Mouse (Mus musculus) CH12.LX (cell line): ENCODE measurements at regions not wholly inside any gene's neighbourhood (a gene's known extent, or its start where the extent isn't known, plus 50 kb on each side); places are given as distances from the start of the nearest gene placed in this dataset.

ENCODE experiments used
- DNase-seq: peaks from one replicate; pipeline ENCODE4 v3.0.0-alpha.2; 2013; ENCODE audit errors: extremely low read depth
- H3K27ac ChIP-seq: 2 replicates; pipeline ENCODE4 v1.5.1; 2012; ENCODE audit warnings: low read depth, mild to moderate bottlenecking, control low read depth, moderate library complexity; ENCODE audit not compliant: insufficient read depth
- H3K27me3 ChIP-seq: replicated peaks from 2 replicates; pipeline ENCODE3; 2012; ENCODE audit warnings: inconsistent platforms
- H3K36me3 ChIP-seq, 2 experiments: replicated peaks in 1 of 2; 2 replicates each; pipeline versions ENCODE3 to v1.6.1; 2012; ENCODE audit warnings: inconsistent platforms in 1 of 2, low read length in 1 of 2, mild to moderate bottlenecking in 1 of 2, mixed read lengths in 1 of 2, moderate library complexity in 1 of 2; ENCODE audit not compliant: control insufficient read depth in 1 of 2, insufficient read depth in 1 of 2
- H3K4me1 ChIP-seq, 2 experiments: 2 replicates each; pipeline ENCODE4 v1.6.1; 2012; ENCODE audit warnings: inconsistent platforms in 1 of 2, moderate library complexity in 1 of 2; ENCODE audit not compliant: insufficient read depth in 2 of 2, control insufficient read depth in 1 of 2
- H3K4me2 ChIP-seq: 2 replicates; pipeline ENCODE4 v1.6.1; 2012; ENCODE audit warnings: low read depth, mild to moderate bottlenecking, control low read depth; ENCODE audit not compliant: poor library complexity, insufficient read depth, severe bottlenecking
- H3K4me3 ChIP-seq, 3 experiments: fragments of 150-350 bp in 1 of 3; sonication (generic) in 1 of 3; replicated peaks in 1 of 3; 2 replicates each; pipeline versions ENCODE3 to v1.5.1; 2011 to 2012; ENCODE audit warnings: low read depth in 2 of 3, low read length in 2 of 3, mild to moderate bottlenecking in 2 of 3, moderate library complexity in 2 of 3, control low read depth in 1 of 3, improper control_type of control experiment in 1 of 3, inconsistent platforms in 1 of 3, mixed read lengths in 1 of 3; ENCODE audit not compliant: poor library complexity in 1 of 3
- H3K79me2 ChIP-seq: replicated peaks from 2 replicates; pipeline ENCODE4 v1.6.1; 2012; ENCODE audit warnings: mild to moderate bottlenecking, moderate library complexity; ENCODE audit not compliant: control insufficient read depth, poor library complexity, insufficient read depth, severe bottlenecking; ENCODE audit errors: extremely low read depth
- H3K9ac ChIP-seq: 2 replicates; pipeline ENCODE4 v1.6.1; 2012; ENCODE audit warnings: low read depth, mild to moderate bottlenecking, control low read depth, moderate library complexity; ENCODE audit not compliant: insufficient read depth
- H3K9me3 ChIP-seq: replicated peaks from 2 replicates; pipeline ENCODE3; 2012; ENCODE audit warnings: low read length, inconsistent platforms, mixed read lengths
- CTCF ChIP-seq, 2 experiments: IDR thresholded peaks in 1 of 2; conservative IDR thresholded peaks in 1 of 2; 2 replicates each; pipeline ENCODE4 v1.5.1; 2011 to 2012; ENCODE audit warnings: low read depth in 2 of 2, low read length in 2 of 2, improper control_type of control experiment in 1 of 2, inconsistent platforms in 1 of 2, mild to moderate bottlenecking in 1 of 2, moderate library complexity in 1 of 2
- ELF1 ChIP-seq: IDR thresholded peaks from 2 replicates; pipeline ENCODE4 v1.6.1; 2014; ENCODE audit warnings: low read depth, mild to moderate bottlenecking, inconsistent platforms, low read length, improper control_type of control experiment
- JUND ChIP-seq: conservative IDR thresholded peaks from 2 replicates; pipeline ENCODE4 v1.6.1; 2011; ENCODE audit warnings: low read depth, low read length, improper control_type of control experiment
- KAT2A ChIP-seq: IDR thresholded peaks from 2 replicates; pipeline ENCODE4 v1.6.1; 2012; ENCODE audit warnings: low read length, improper control_type of control experiment, inconsistent platforms; ENCODE audit not compliant: insufficient replicate concordance
- POLR2A ChIP-seq: IDR thresholded peaks from 2 replicates; pipeline ENCODE4 v1.6.1; 2011; ENCODE audit warnings: low read depth, mild to moderate bottlenecking, improper control_type of control experiment, low read length
- RCOR1 ChIP-seq: conservative IDR thresholded peaks from 2 replicates; pipeline ENCODE4 v1.6.1; 2012; ENCODE audit warnings: low read depth, mild to moderate bottlenecking, inconsistent platforms, low read length, improper control_type of control experiment
- ZC3H11A ChIP-seq: IDR thresholded peaks from 2 replicates; pipeline ENCODE4 v1.6.1; 2012; ENCODE audit warnings: low read depth, mild to moderate bottlenecking, inconsistent platforms, low read length, improper control_type of control experiment
- ZKSCAN1 ChIP-seq: IDR thresholded peaks from 2 replicates; pipeline ENCODE4 v1.6.1; 2012; ENCODE audit warnings: low read depth, inconsistent platforms, low read length, improper control_type of control experiment, borderline replicate concordance
- ZNF384 ChIP-seq: IDR thresholded peaks from 2 replicates; pipeline ENCODE4 v1.6.1; 2012; ENCODE audit warnings: low read depth, low read length, improper control_type of control experiment, inconsistent platforms
- dilution Hi-C: fragments of 300-500 bp; cut with MboI; formaldehyde crosslinking; loops from 2 replicates; pipeline ENCODE4 v1.14.3; 2020; ENCODE audit warnings: low sequenced_read_pairs; ENCODE audit not compliant: extremely low pct_unique_long_range_greater_than_20kb, extremely low pct_ligation_motif_present
- in situ Hi-C: fragments of 300-500 bp; cut with MboI; formaldehyde crosslinking; loops from 3 replicates; pipeline ENCODE4 v1.14.3; 2019; ENCODE audit warnings: low sequenced_read_pairs, low pct_ligation_motif_present, low pct_unique_long_range_greater_than_20kb, mixed read lengths

GRCm38 (mm10) chr1:43385008-43385407, 59.4 kb upstream of the Nck2 start:
- no peak overlapping the region for H3K4me3 ChIP-seq
- no peaks in the 10 kb centered on the region for H3K27me3 ChIP-seq
- H3K36me3 ChIP-seq = no peaks in the 10 kb centered on the region
- dilution Hi-C loops (no loop called here), in situ Hi-C loops (no loop called here)
- DNase-seq = no peak
- no peaks in the 10 kb centered on the region for H3K79me2 ChIP-seq
- no peaks in the 10 kb centered on the region for H3K9me3 ChIP-seq
- no peak overlapping the region for H3K4me2 ChIP-seq
- H3K4me1 ChIP-seq = no peaks in the 10 kb centered on the region
- H3K9ac ChIP-seq = no peak overlapping the region
- TF ChIP-seq KAT2A (no peak), ZKSCAN1 (no peak), POLR2A (no peak), JUND (no peak), ZNF384 (no peak), ELF1 (no peak), ZC3H11A (no peak)
- no peak overlapping the region for H3K27ac ChIP-seq

- dilution Hi-C loops (no loop called here), in situ Hi-C loops (no loop called here)
- no peak overlapping the region for H3K9ac ChIP-seq
- no peaks in the 10 kb centered on the region for H3K27me3 ChIP-seq
- H3K27ac ChIP-seq = no peak overlapping the region
- TF ChIP-seq RCOR1 (no peak), JUND (no peak), CTCF (conservative IDR thresholded peaks at IDR 0.05 in 1 of 2, IDR thresholded peaks at IDR 0.05 in 1 of 2; ENCODE audit: low read depth in 2 of 2, low read length in 2 of 2) (no peak)
- TF ChIP-seq, all 38 proteins: peak for 0
- Histone ChIP-seq H3K36me3 (no peaks in the 10 kb centered on the region), H3K4me2 (no peak overlapping the region), H3K4me1 (no peaks in the 10 kb centered on the region), H3K9me3 (no peaks in the 10 kb centered on the region), H3K79me2 (no peaks in the 10 kb centered on the region), H3K4me3 (no peak overlapping the region)
- DNase-seq = no peak
Measured at GRCm38 (mm10) chr1:43394035-43394434, 50.3 kb upstream of the Nck2 start.
